Mouse (Mus musculus): ENCODE measurements around the gene Zfp668.

GRCm38 (mm10) chr7:127874812-127875626, 1.6 kb downstream of the Zfp668 start:
- TF ChIP-seq CTCF (IDR thresholded peaks at IDR 0.05) (no peak), EP300 (IDR thresholded peaks at IDR 0.05) (no peak)

Data from lung, postnatal 0 days (tissue).